Mouse (Mus musculus) Patski (cell line): Measurements from ENCODE around the gene Mrpl33. TPM values are rescaled to one million over a fixed set of nuclear protein-coding genes. Genes with fewer than 3 reads are reported as not detected.

Experiments
- ATAC-seq: fragments of 100-300 bp; one replicate; pipeline ENCODE4 v1.8.0; 2021
- CTCF ChIA-PET: fragments of 350-600 bp; sonication (Branson Sonifier 250); formaldehyde crosslinking; loops from one replicate; lab custom pipeline; 2022; ENCODE audit warnings: inconsistent platforms; lab: Charles Lee
- POLR2A ChIA-PET: fragments of 350-600 bp; sonication (Branson Sonifier 250); formaldehyde crosslinking; loops from one replicate; lab custom pipeline; 2022; ENCODE audit warnings: antibody characterized with exemption, inconsistent platforms; lab: Charles Lee
- DNase-seq: peaks from one replicate; pipeline ENCODE4 v3.0.0-alpha.2; 2011; ENCODE audit warnings: low read depth, low spot score
- H3K27me3 ChIP-seq: fragments of 371-371 bp; one replicate; pipeline ENCODE4 v1.5.1; 2021
- CTCF ChIP-seq: fragments of 100-300 bp; IDR thresholded peaks from one replicate; pipeline ENCODE4 v1.5.1; 2021
- in situ Hi-C: fragments of 300-500 bp; cut with MboI; formaldehyde crosslinking; loops from 3 replicates; pipeline ENCODE4 v1.11.1; 2018; ENCODE audit warnings: low pct_unique_long_range_greater_than_20kb, mixed read lengths
- polyA plus RNA-seq: library from polyadenylated mRNA; unstranded; gene quantifications from one replicate; pipeline ENCODE4 v1.2.3, GENCODE M21; 2021

Gene Mrpl33
- polyA plus RNA-seq, 1 experiment from 2014 or later = 243 TPM

DNA sequence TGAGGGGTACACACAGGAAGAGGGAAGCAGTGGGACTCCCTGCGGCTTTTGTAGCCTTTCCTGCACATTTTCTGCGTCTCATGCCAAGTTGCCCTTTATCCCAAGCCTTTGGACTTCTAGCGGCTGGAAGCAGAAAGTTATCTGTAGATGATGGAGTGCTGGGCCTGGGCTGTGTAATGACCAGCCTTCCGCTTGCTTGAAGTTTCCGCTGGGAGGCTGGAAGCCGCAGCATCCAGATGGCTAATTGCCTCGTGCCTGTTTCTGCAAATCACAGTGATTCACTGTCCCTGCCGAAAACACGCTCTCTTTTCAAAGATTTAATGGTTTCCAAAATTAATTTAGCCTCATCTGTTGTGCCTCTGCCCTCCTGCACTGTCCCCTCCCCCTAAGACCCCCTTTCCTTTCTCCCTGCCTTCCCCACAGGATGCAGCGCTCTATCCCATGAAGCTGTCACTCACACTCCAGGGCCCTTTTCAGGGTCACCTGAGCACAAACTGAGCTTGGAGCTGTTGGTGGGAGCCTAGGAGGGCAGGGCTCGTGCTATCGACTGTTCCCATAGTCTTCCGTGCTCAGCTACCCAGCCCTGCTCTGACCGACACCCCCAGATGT lies 6.9 kb upstream of the Mrpl33 start:
- POLR2A ChIA-PET = interaction anchor here (0.9 kb wide), 1 partner anchor 13 kb away, joined by 3 read pairs; no protein-coding TSS in a partner anchor
- CTCF ChIA-PET = no interaction called here
- in situ Hi-C loops = no loop called here
- ATAC-seq (no peak), DNase-seq (no peak)
- no peaks in the 10 kb centered on the region for H3K27me3 ChIP-seq
- TF ChIP-seq CTCF = no peak

DNA sequence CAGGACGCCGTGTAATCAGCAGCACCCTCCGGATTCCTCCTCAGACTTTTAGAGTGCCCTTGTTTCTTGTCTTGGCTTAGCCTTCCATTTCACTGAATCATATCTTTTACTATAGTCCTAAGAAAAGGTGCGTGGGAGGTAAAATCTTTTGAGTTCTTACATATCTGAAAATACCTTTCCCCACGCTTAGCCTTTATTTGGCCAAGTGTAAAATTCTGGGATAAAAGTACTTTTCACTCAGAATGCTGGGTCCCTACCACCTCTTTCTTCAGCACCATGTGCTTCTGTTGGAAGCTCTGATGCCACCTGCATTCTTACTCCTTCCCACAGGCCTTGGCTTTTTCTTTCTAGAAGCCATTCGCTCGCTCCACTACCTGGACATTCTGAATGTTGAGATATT lies 5.6 kb upstream of the Mrpl33 start:
- ChIA-PET CTCF (no interaction called here), POLR2A (no interaction called here)
- H3K27me3 ChIP-seq = no peaks in the 10 kb centered on the region
- TF ChIP-seq CTCF = no peak
- in situ Hi-C loops = no loop called here
- ATAC-seq (no peak), DNase-seq (no peak)

DNA sequence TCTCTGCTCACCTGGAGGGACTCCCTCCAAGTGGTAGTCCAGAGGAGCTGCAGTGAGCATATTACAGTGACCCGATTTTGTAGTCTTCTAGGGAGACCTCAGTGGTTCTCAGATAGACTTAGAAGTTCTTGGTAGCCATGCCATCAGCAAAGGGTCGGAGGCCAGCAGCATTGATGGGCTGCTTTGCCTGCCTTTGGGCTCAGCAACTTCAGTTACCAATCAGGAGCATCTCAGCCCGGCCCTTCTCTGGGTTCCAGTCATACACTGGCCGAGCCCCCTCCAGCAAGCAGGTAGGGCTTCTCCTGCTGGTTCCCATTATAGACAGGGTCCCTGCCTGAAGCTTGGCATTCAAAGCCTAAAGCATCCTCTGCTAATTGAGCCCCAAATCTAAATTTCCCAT lies 867 bp upstream of the Mrpl33 start:
- no peaks in the 10 kb centered on the region for H3K27me3 ChIP-seq
- TF ChIP-seq CTCF = no peak
- ATAC-seq (no peak), DNase-seq (no peak)
- in situ Hi-C loops = no loop called here
- CTCF ChIA-PET = interaction anchor here (1.3 to 4.8 kb wide), 6 partner anchors 9 to 33 kb away, joined by 3 to 20 read pairs (median 5); no protein-coding TSS in a partner anchor
- POLR2A ChIA-PET = interaction anchor here (1.3 kb wide), 1 partner anchor 9 kb away, joined by 4 read pairs; no protein-coding TSS in a partner anchor

DNA sequence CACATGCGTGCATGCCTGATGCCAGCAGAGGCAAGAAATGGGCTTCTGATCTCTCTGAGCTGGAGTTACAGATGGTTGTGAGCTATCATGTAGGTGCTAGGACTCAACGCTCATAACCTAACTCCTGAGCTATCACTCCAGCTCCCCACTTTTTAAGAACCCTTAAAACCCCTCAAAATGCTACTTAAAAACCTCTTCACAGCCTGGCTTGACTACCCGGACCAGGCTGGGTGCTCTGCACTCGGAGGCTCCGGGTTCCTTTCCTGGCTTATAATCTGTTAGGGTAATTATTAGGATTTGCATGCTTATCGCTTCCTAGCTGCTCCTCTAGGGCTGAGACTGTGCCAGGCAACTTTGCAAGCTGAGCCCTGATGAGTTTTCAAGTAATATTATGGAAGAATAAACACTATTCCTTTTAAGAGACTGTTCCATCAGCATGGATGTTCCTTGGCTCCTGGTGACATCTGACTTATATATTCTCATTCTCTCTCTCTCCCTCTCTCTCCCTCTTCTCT lies 752 bp downstream of the Mrpl33 start:
- no peaks in the 10 kb centered on the region for H3K27me3 ChIP-seq
- in situ Hi-C loops = no loop called here
- DNase-seq = no peak
- no peak for TF ChIP-seq CTCF
- ChIA-PET CTCF (interaction anchor here (1.0 to 4.8 kb wide), 12 partner anchors 8 to 600 kb away, joined by 3 to 24 read pairs (median 6); no protein-coding TSS in a partner anchor), POLR2A (interaction anchor here (1.4 to 2.0 kb wide), 2 partner anchors 10 to 601 kb away, joined by 4 to 6 read pairs; no protein-coding TSS in a partner anchor)
- ATAC-seq = no peak

DNA sequence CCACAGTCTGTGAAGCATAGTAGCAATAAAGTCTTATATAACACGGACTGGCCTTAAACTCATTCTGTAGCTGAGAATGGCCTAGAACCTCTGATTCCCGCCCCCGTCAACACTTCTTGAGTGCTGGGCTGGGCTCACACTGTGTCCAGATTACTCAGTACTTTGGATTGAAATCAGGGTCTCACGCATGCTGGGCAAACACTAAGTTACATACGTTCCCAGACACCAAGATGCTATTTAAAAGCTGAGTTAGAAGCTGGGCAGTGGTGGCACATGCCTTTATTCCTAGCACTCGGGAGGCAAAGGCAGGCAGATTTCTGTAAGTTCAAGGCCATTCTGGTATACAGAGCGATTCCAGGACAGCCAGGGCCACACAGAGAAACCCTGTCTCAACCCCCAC lies 1.4 kb downstream of the Mrpl33 start:
- POLR2A ChIA-PET = interaction anchor here (1.4 to 2.0 kb wide), 2 partner anchors 10 to 600 kb away, joined by 4 to 6 read pairs; no protein-coding TSS in a partner anchor
- CTCF ChIA-PET = interaction anchor here (1.0 to 4.8 kb wide), 12 partner anchors 10 to 600 kb away, joined by 3 to 24 read pairs (median 8); no protein-coding TSS in a partner anchor
- no peak for TF ChIP-seq CTCF
- H3K27me3 ChIP-seq = no peaks in the 10 kb centered on the region
- DNase-seq (no peak), ATAC-seq (no peak)
- in situ Hi-C loops = no loop called here

DNA sequence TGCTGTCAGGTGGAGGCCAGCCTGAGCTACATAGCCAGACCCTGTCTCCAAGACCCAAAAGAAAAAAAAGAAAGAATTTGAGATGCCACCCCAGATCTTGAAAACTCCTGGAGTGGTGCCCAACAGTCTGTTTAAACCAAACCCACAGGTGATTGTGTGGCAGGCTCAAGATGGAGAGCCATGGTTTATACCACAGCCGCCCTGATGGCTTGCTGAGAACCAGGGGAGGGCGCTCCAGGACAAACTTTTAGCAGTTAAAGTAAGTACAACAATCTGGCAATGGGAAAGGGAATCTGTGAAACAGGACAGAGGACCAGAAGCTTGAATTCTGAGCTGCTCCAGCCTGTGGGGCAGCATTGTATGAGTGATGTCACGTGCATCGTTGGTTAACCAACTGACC lies 1.8 kb downstream of the Mrpl33 start:
- ChIA-PET POLR2A (interaction anchor here (1.4 to 2.0 kb wide), 2 partner anchors 11 to 600 kb away, joined by 4 to 6 read pairs; no protein-coding TSS in a partner anchor), CTCF (interaction anchor here (0.7 to 4.8 kb wide), 17 partner anchors 10 to 604 kb away, joined by 3 to 24 read pairs (median 4); no protein-coding TSS in a partner anchor)
- DNase-seq (no peak), ATAC-seq (no peak)
- no peaks in the 10 kb centered on the region for H3K27me3 ChIP-seq
- TF ChIP-seq CTCF = peak; percentile 72
- in situ Hi-C loops = no loop called here

DNA sequence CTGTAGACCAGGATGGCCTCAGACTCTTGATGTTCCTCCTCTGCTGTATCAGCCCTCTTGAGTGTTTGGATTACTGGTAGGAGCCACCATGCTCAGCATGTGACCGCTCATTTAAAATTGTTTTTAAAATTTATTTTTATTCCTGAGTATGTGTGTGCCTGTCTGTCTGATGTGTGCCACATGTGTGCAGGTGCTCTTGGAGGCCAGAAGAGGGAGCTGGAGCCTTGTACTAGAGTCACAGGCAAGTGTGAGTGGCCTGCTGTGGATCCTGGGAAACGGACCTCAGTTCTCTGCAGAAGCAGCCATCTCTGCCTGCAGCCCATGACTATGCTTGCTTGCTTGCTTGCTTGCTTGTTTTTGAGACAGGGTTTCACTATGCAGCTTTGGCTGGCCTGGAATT lies 2.4 kb downstream of the Mrpl33 start:
- ChIA-PET CTCF (interaction anchor here (0.7 to 4.8 kb wide), 14 partner anchors 15 to 603 kb away, joined by 3 to 24 read pairs (median 4); no protein-coding TSS in a partner anchor), POLR2A (interaction anchor here (2.0 kb wide), 1 partner anchor 599 kb away, joined by 6 read pairs; no protein-coding TSS in a partner anchor)
- in situ Hi-C loops = no loop called here
- peak; percentile 70 for TF ChIP-seq CTCF
- ATAC-seq = no peak
- DNase-seq = no peak
- H3K27me3 ChIP-seq = no peaks in the 10 kb centered on the region

DNA sequence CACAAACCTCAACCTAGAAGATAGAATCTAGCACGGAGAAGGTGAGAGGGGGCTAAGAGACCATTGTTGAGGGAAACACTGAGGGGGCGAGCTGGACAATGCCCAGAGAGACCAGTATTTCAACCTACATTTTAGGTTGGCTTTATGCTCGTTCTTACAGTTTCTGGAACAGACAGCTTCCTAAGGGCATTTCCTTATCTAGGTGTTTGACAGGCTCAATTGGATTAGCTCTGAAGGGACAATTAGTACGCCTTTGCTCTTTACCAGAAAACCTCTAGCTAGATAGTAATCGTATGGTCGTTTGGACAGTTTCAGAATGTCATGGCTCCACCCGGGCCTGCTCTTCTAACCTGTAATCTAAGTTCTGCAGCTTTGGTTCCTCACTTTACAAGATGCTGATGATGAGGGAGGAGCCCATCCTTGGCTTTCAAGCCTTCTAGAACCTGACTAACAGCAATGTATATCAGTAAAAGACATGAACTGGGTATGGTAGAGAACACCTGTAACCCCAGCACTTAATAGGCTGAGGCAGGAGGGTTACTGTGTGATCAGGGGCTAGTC lies 4.5 kb downstream of the Mrpl33 start:
- no peaks in the 10 kb centered on the region for H3K27me3 ChIP-seq
- no peak for TF ChIP-seq CTCF
- CTCF ChIA-PET = interaction anchor here (0.9 to 4.8 kb wide), 10 partner anchors 18 to 596 kb away, joined by 3 to 24 read pairs (median 6); no protein-coding TSS in a partner anchor
- ATAC-seq (no peak), DNase-seq (no peak)
- in situ Hi-C loops = no loop called here
- POLR2A ChIA-PET = interaction anchor here (1.1 to 1.4 kb wide), 2 partner anchors 538 to 595 kb away, joined by 3 to 11 read pairs; no protein-coding TSS in a partner anchor

DNA sequence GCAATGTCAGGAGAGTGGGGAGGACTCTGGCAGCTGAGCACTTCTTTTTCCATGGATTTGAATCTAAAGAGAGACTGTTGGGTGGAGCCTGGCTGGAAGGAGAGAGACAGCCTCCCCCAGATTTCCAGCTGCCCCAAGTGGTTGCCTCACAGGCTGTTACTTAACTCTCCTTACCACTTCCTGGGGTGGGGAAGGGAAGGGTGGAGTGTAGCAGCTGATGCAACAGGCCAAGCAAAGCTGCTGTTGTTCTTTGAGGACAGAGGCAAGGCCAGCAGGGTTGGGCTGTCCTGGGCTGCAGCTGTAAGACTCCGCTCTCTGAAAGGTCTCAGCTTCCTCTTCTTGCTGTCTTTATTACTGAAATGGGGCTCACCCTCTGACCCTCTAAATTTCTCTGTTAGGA lies 5.6 kb downstream of the Mrpl33 start:
- ChIA-PET CTCF (interaction anchor here (1.0 to 2.6 kb wide), 3 partner anchors 19 to 595 kb away, joined by 3 to 10 read pairs (median 6); no protein-coding TSS in a partner anchor), POLR2A (interaction anchor here (0.7 to 1.4 kb wide), 4 partner anchors 9 to 537 kb away, joined by 3 to 11 read pairs (median 5); no protein-coding TSS in a partner anchor)
- ATAC-seq (peak; percentile 20), DNase-seq (no peak)
- in situ Hi-C loops = no loop called here
- TF ChIP-seq CTCF = no peak
- no peaks in the 10 kb centered on the region for H3K27me3 ChIP-seq

DNA sequence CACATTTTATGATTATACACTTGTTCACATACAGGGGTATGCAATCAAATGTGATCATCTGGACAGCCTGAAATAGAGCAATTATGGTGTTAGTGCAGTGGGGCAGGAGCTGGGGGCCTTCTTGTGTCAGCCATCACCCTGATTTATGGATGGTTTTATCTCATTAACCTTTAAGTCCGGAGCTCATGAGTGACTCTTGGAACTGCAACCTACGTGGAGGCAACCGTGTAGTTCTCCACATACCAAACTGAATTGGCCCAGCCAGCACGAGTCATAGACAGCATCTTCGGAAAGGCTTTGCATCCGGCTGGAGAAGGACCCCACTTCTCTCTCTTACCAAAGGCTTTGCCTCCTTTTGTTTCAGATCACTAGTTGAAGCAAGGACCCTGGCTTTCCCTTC lies 7.0 kb downstream of the Mrpl33 start:
- no peaks in the 10 kb centered on the region for H3K27me3 ChIP-seq
- ChIA-PET POLR2A (interaction anchor here (0.6 to 3.1 kb wide), 8 partner anchors 8 to 432 kb away, joined by 3 to 10 read pairs (median 5); no protein-coding TSS in a partner anchor), CTCF (interaction anchor here (0.9 to 2.5 kb wide), 10 partner anchors 14 to 594 kb away, joined by 3 to 12 read pairs (median 4); no protein-coding TSS in a partner anchor)
- DNase-seq (no peak), ATAC-seq (no peak)
- no peak for TF ChIP-seq CTCF
- in situ Hi-C loops = no loop called here
